Mouse (Mus musculus): ENCODE data around the gene Ddx4.

GRCm38 (mm10) chr13:112581796-112582195 lies 70.5 kb downstream of the Ddx4 start:
- no peak for TF ChIP-seq CTCF (IDR thresholded peaks at IDR 0.05; ENCODE audit: borderline replicate concordance, insufficient read depth, low read length)
- no peak for TF ChIP-seq POLR2A (IDR thresholded peaks at IDR 0.05; ENCODE audit: low read depth, low read length)
